Mouse (Mus musculus): ENCODE data around the gene Parva.

Gene Parva

DNA sequence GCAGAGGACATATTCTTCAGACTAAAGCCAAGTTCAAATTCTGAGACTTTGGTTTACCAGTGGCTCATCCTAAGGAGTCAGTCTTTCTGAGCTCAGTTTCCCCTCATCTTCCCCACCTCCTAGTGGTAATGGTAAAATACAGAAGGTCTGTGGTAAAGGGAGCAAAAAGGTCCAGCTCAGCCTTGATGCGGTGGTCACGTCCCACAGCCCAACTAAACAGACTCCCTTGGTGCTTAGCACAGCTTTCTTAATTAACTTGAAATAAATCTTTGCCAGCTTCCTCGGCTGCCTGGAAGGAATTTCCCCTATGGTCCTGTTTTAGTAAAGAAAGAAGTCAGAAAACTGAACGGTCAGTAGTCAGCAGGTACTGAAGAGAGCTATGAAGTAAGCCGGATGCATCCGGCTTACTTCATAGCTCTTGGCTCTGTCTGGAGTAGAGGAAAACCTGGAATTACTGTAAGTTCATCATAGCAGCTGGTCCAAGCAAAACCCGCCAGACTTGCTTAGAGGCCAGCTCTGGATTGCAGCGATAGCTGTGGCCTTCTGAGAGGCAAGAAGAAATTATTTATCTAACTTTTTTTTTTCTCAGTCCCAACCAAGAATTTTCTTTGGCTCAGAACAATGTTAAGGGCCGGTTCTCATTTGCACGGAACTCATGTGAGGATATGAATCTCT is 176.3 kb downstream of the Parva start:
- DNase-seq (ENCODE audit: low spot score in 2 of 2): no peak

DNA sequence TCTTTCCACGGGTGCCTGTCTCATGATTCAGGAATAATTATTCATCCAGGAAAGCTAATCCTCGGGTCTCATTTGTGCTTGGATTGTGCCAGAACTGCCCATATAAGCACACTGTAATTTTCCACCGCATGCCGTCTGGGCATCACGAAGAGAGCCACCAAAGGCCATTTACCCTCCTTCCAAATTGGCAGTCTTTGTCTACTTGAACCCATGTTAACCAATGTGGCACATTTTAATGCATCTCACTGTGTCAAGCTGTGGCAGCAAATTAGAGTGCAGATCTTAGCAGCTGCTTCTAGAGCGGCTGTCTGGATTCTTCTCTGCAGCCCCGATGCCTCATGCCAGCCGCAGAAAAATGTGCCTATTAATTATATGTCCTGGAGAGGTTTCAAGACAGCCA is 176.9 kb downstream of the Parva start:
- DNase-seq (ENCODE audit: low spot score in 2 of 2): no peak

DNA sequence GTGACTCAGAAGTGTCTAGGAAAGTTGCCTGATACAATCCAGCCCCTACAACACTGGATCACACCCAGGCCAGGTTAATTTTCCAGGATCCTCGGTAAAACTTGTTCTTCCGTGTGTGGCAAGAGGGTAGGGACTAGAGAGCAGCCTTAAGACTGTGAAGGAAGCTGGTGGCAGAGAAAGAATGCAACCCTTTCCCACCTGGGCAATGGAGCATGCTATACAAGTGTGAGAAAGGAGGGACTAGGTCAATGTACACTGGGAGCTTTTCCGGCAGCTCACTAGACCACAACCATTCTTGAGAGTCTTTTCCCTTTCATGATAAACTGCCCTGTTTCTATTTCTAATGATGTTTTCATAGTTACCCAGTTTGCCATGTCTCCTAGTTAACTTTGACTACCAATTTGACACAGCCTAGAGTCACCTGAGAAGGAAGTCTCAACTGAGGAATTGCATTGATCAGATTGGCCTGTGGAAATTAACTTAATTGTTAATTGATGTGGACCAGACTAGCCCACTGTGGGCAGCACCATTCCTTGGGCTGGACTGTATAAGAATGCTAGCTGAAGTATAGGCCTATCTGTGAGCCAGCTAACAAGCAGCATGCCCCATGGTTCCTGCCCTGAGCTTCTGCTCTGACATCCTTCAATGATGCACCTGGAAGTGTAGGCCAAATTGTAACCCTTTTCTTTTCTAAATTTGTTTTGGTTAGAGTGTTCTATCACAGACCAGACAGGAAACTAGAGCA is 186.9 kb downstream of the Parva start:
- DNase-seq (ENCODE audit: low spot score in 2 of 2): no peak

GRCm38 (mm10) chr7:112614791-112615668 is 187.7 kb downstream of the Parva start:
- no peak for DNase-seq (ENCODE audit: low spot score in 2 of 2)

GRCm38 (mm10) chr7:112620322-112621179 is 193.2 kb downstream of the Parva start:
- no peak for DNase-seq (ENCODE audit: low spot score in 2 of 2)

GRCm38 (mm10) chr7:112627481-112627880 is 200.2 kb downstream of the Parva start:
- DNase-seq (ENCODE audit: low spot score in 2 of 2): no peak

DNA sequence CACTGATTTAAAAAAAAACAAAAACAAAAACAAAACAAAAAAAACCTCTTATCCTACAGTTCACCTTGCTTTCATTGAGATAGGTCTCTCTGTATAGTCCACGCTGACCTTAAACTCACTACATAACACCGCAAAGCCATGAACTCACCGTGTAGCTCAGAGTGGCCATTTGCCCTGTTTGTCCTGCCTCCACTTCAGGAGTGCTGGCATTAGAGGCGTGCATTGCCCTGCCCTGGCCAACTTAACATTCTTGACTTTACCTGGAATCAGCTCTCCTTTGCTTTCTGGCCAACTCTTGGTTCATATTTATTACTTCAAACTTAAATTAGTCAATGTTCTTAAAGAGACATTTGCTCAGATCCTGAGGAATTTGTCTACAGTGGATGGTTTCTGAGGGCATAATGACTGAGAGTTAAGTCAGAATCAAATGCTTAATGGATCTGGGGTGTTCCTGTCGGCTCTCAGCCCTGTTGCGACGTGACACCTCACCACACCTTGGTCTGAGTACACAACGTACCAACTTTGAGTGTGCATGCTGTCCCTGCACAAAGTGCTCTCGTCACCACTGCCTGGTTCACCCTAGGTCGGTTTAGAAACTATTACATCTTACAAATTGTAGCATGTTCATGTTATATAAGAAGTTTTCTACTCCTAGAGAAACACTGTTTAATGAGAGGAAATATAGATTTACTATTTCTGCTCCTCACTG is 207.4 kb downstream of the Parva start:
- no peak for DNase-seq (ENCODE audit: low spot score in 2 of 2)

GRCm38 (mm10) chr7:112635936-112636335 is 208.6 kb downstream of the Parva start:
- no peak for DNase-seq (ENCODE audit: low spot score in 2 of 2)

Measured in natural killer cell, adult 2 months (primary cell).